Mouse (Mus musculus): ENCODE data around the gene Serpind1.

GRCm38 (mm10) chr16:17292751-17293150 is 38.4 kb upstream of the Serpind1 start:
- no peak for TF ChIP-seq EP300 (IDR thresholded peaks at IDR 0.05; ENCODE audit: low read depth)
- TF ChIP-seq CTCF (IDR thresholded peaks at IDR 0.05; ENCODE audit: low read depth): peak; percentile 98

Data from liver, embryonic 14.5 days (tissue).